Mouse (Mus musculus): Measurements from ENCODE around the gene Cttnbp2nl. TPM values are rescaled to one million over a fixed set of nuclear protein-coding genes. Genes with fewer than 3 reads are reported as not detected.

Cttnbp2nl gene
- total RNA-seq, 2 experiments from 2014 or later: 0.30 to 1.3 TPM

- ATAC-seq (replicated peaks; ENCODE audit: low FRiP score, poor library complexity, severe bottlenecking): no peak
Measured at GRCm38 (mm10) chr3:105018085-105018782, 34.7 kb downstream of the Cttnbp2nl start.

- no peak for ATAC-seq (replicated peaks; ENCODE audit: low FRiP score, poor library complexity, severe bottlenecking)
Measured at GRCm38 (mm10) chr3:105017314-105017713, 35.6 kb downstream of the Cttnbp2nl start.

- ATAC-seq (replicated peaks; ENCODE audit: low FRiP score, poor library complexity, severe bottlenecking): no peak
Measured at GRCm38 (mm10) chr3:105016204-105016603, 36.7 kb downstream of the Cttnbp2nl start.

- no peak for ATAC-seq (replicated peaks; ENCODE audit: low FRiP score, poor library complexity, severe bottlenecking)
Measured at GRCm38 (mm10) chr3:105014908-105015307, 38.0 kb downstream of the Cttnbp2nl start.

- no peak for ATAC-seq (replicated peaks; ENCODE audit: low FRiP score, poor library complexity, severe bottlenecking)
Measured at GRCm38 (mm10) chr3:105012696-105013313, 40.1 kb downstream of the Cttnbp2nl start.

- no peak for ATAC-seq (replicated peaks; ENCODE audit: low FRiP score, poor library complexity, severe bottlenecking)
Measured at GRCm38 (mm10) chr3:105011883-105012282, 41.1 kb downstream of the Cttnbp2nl start.

GRCm38 (mm10) chr3:105010681-105011339 lies 42.1 kb downstream of the Cttnbp2nl start:
- no peak for ATAC-seq (replicated peaks; ENCODE audit: low FRiP score, poor library complexity, severe bottlenecking)

GRCm38 (mm10) chr3:105008070-105008469 lies 44.9 kb downstream of the Cttnbp2nl start:
- ATAC-seq (replicated peaks; ENCODE audit: low FRiP score, poor library complexity, severe bottlenecking): no peak

- ATAC-seq (replicated peaks; ENCODE audit: low FRiP score, poor library complexity, severe bottlenecking): no peak
Measured at GRCm38 (mm10) chr3:105006101-105006500, 46.8 kb downstream of the Cttnbp2nl start.

GRCm38 (mm10) chr3:105005561-105006065 lies 47.3 kb downstream of the Cttnbp2nl start:
- ATAC-seq (replicated peaks; ENCODE audit: low FRiP score, poor library complexity, severe bottlenecking): no peak

GRCm38 (mm10) chr3:105005011-105005410 lies 47.9 kb downstream of the Cttnbp2nl start:
- no peak for ATAC-seq (replicated peaks; ENCODE audit: low FRiP score, poor library complexity, severe bottlenecking)

GRCm38 (mm10) chr3:105003960-105004463 lies 48.9 kb downstream of the Cttnbp2nl start:
- ATAC-seq (replicated peaks; ENCODE audit: low FRiP score, poor library complexity, severe bottlenecking): no peak

GRCm38 (mm10) chr3:105001374-105001773 lies 51.6 kb downstream of the Cttnbp2nl start:
- ATAC-seq (replicated peaks; ENCODE audit: low FRiP score, poor library complexity, severe bottlenecking): no peak

GRCm38 (mm10) chr3:105000561-105000960 lies 52.4 kb downstream of the Cttnbp2nl start:
- ATAC-seq (replicated peaks; ENCODE audit: low FRiP score, poor library complexity, severe bottlenecking): no peak

GRCm38 (mm10) chr3:104997563-104997962 lies 55.4 kb downstream of the Cttnbp2nl start:
- ATAC-seq (replicated peaks; ENCODE audit: low FRiP score, poor library complexity, severe bottlenecking): no peak

GRCm38 (mm10) chr3:104995707-104996106 lies 57.2 kb downstream of the Cttnbp2nl start:
- no peak for ATAC-seq (replicated peaks; ENCODE audit: low FRiP score, poor library complexity, severe bottlenecking)

GRCm38 (mm10) chr3:104994415-104994841 lies 58.5 kb downstream of the Cttnbp2nl start:
- no peak for ATAC-seq (replicated peaks; ENCODE audit: low FRiP score, poor library complexity, severe bottlenecking)

GRCm38 (mm10) chr3:104993800-104994199 lies 59.1 kb downstream of the Cttnbp2nl start:
- no peak for ATAC-seq (replicated peaks; ENCODE audit: low FRiP score, poor library complexity, severe bottlenecking)

GRCm38 (mm10) chr3:104992709-104993388 lies 60.1 kb downstream of the Cttnbp2nl start:
- peak; percentile 71; the same call in 1 of the 2 replicates for ATAC-seq (replicated peaks; ENCODE audit: low FRiP score, poor library complexity, severe bottlenecking)

- ATAC-seq (replicated peaks; ENCODE audit: low FRiP score, poor library complexity, severe bottlenecking): no peak
Measured at GRCm38 (mm10) chr3:104991703-104992102, 61.2 kb downstream of the Cttnbp2nl start.
